Mouse (Mus musculus): ENCODE data around the gene Scarb1. TPM values are rescaled to one million over a fixed set of nuclear protein-coding genes. Genes with fewer than 3 reads are reported as not detected.

The Scarb1 gene
- total and polyA plus RNA-seq, 2 experiments from 2014 or later = 57.7 to 74.0 TPM

- Histone ChIP-seq H3K36me3 (ENCODE audit: insufficient read depth, low read length) (peaks cover 6% of the 10 kb centered on the region), H3K27me3 (ENCODE audit: insufficient read depth, low read length) (no peaks in the 10 kb centered on the region), H3K4me3 (ENCODE audit: low read depth, low read length) (no peak overlapping the region), H3K9ac (replicated peaks; ENCODE audit: low read length, poor library complexity, severe bottlenecking) (no peak overlapping the region), H3K27ac (ENCODE audit: low read depth, low read length) (no peak overlapping the region), H3K9me3 (ENCODE audit: low read length) (no peaks in the 10 kb centered on the region), H3K4me1 (ENCODE audit: insufficient read depth, low read length) (peaks cover 5% of the 10 kb centered on the region; the same call in 1 of the 2 replicates), H3K4me2 (ENCODE audit: low read depth, low read length, poor library complexity, severe bottlenecking) (no peak overlapping the region; the same call in 1 of the 2 replicates)
- DNase-seq (ENCODE audit: low spot score) (no peak), ATAC-seq (ENCODE audit: low FRiP score) (no peak)
- TF ChIP-seq CTCF (IDR thresholded peaks at IDR 0.05) = no peak
- WGBS = 65% methylated on average over 8 of the region's 8 CpGs
Measured at GRCm38 (mm10) chr5:125385215-125385940, 44.5 kb upstream of the Scarb1 start.

- Histone ChIP-seq H3K27ac (ENCODE audit: low read depth, low read length) (no peak overlapping the region), H3K9ac (replicated peaks; ENCODE audit: low read length, poor library complexity, severe bottlenecking) (no peak overlapping the region), H3K27me3 (ENCODE audit: insufficient read depth, low read length) (no peaks in the 10 kb centered on the region), H3K4me3 (ENCODE audit: low read depth, low read length) (no peak overlapping the region), H3K4me1 (ENCODE audit: insufficient read depth, low read length) (peaks cover 5% of the 10 kb centered on the region; the same call in 1 of the 2 replicates), H3K4me2 (ENCODE audit: low read depth, low read length, poor library complexity, severe bottlenecking) (no peak overlapping the region), H3K9me3 (ENCODE audit: low read length) (no peaks in the 10 kb centered on the region), H3K36me3 (ENCODE audit: insufficient read depth, low read length) (peaks cover 6% of the 10 kb centered on the region)
- 81% methylated on average over 2 of the region's 2 CpGs for WGBS
- TF ChIP-seq CTCF (IDR thresholded peaks at IDR 0.05) = no peak
- DNase-seq (ENCODE audit: low spot score) = no peak
- ATAC-seq (ENCODE audit: low FRiP score) = no peak
Measured at GRCm38 (mm10) chr5:125384512-125385214, 43.8 kb upstream of the Scarb1 start.

GRCm38 (mm10) chr5:125383637-125384420, 42.9 kb upstream of the Scarb1 start:
- H3K36me3 ChIP-seq (ENCODE audit: insufficient read depth, low read length) = peaks cover 6% of the 10 kb centered on the region
- no peak overlapping the region for H3K4me3 ChIP-seq (ENCODE audit: low read depth, low read length)
- no peaks in the 10 kb centered on the region for H3K27me3 ChIP-seq (ENCODE audit: insufficient read depth, low read length)
- no peak for TF ChIP-seq CTCF (IDR thresholded peaks at IDR 0.05)
- WGBS = 79% methylated on average over 3 of the region's 3 CpGs
- H3K9me3 ChIP-seq (ENCODE audit: low read length) = no peaks in the 10 kb centered on the region
- no peak overlapping the region for H3K4me2 ChIP-seq (ENCODE audit: low read depth, low read length, poor library complexity, severe bottlenecking)
- ATAC-seq (ENCODE audit: low FRiP score) (no peak), DNase-seq (ENCODE audit: low spot score) (no peak)
- peaks cover 5% of the 10 kb centered on the region; the same call in 1 of the 2 replicates for H3K4me1 ChIP-seq (ENCODE audit: insufficient read depth, low read length)
- no peak overlapping the region for H3K27ac ChIP-seq (ENCODE audit: low read depth, low read length)
- no peak overlapping the region for H3K9ac ChIP-seq (replicated peaks; ENCODE audit: low read length, poor library complexity, severe bottlenecking)

GRCm38 (mm10) chr5:125382673-125383558, 42.0 kb upstream of the Scarb1 start:
- H3K9ac ChIP-seq (replicated peaks; ENCODE audit: low read length, poor library complexity, severe bottlenecking) = no peak overlapping the region
- H3K9me3 ChIP-seq (ENCODE audit: low read length) = no peaks in the 10 kb centered on the region
- peak; percentile 75 for TF ChIP-seq CTCF (IDR thresholded peaks at IDR 0.05)
- no peak overlapping the region for H3K4me2 ChIP-seq (ENCODE audit: low read depth, low read length, poor library complexity, severe bottlenecking)
- H3K4me1 ChIP-seq (ENCODE audit: insufficient read depth, low read length) = peaks cover 5% of the 10 kb centered on the region; the same call in 1 of the 2 replicates
- peaks cover 6% of the 10 kb centered on the region for H3K36me3 ChIP-seq (ENCODE audit: insufficient read depth, low read length)
- no peak overlapping the region for H3K4me3 ChIP-seq (ENCODE audit: low read depth, low read length)
- ATAC-seq (ENCODE audit: low FRiP score) (no peak), DNase-seq (ENCODE audit: low spot score) (peak; percentile 76)
- H3K27me3 ChIP-seq (ENCODE audit: insufficient read depth, low read length) = no peaks in the 10 kb centered on the region
- WGBS = 49% methylated on average over 6 of the region's 6 CpGs
- H3K27ac ChIP-seq (ENCODE audit: low read depth, low read length) = no peak overlapping the region

GRCm38 (mm10) chr5:125381954-125382672, 41.2 kb upstream of the Scarb1 start:
- Histone ChIP-seq H3K27me3 (ENCODE audit: insufficient read depth, low read length) (no peaks in the 10 kb centered on the region), H3K9me3 (ENCODE audit: low read length) (no peaks in the 10 kb centered on the region), H3K4me1 (ENCODE audit: insufficient read depth, low read length) (peaks cover 5% of the 10 kb centered on the region; the same call in 1 of the 2 replicates), H3K4me3 (ENCODE audit: low read depth, low read length) (no peak overlapping the region), H3K27ac (ENCODE audit: low read depth, low read length) (no peak overlapping the region), H3K36me3 (ENCODE audit: insufficient read depth, low read length) (peaks cover 6% of the 10 kb centered on the region), H3K4me2 (ENCODE audit: low read depth, low read length, poor library complexity, severe bottlenecking) (no peak overlapping the region), H3K9ac (replicated peaks; ENCODE audit: low read length, poor library complexity, severe bottlenecking) (no peak overlapping the region)
- no peak for TF ChIP-seq CTCF (IDR thresholded peaks at IDR 0.05)
- 79% methylated on average over 5 of the region's 5 CpGs for WGBS
- DNase-seq (ENCODE audit: low spot score) = no peak
- ATAC-seq (ENCODE audit: low FRiP score) = no peak

Data from midbrain, postnatal 0 days (tissue).